Mouse (Mus musculus) CD4-positive naive resting alpha-beta T cell, adult 57 days (primary cell): ENCODE measurements around the gene Tcf20. TPM values are rescaled to one million over a fixed set of nuclear protein-coding genes. Genes with fewer than 3 reads are reported as not detected.

Source experiments
- total RNA-seq: library from RNA; stranded (reverse); gene quantifications from one replicate; pipeline ENCODE4 v1.2.4, GENCODE M21; 2023

Gene Tcf20
- total RNA-seq, result 229 TPM

DNA sequence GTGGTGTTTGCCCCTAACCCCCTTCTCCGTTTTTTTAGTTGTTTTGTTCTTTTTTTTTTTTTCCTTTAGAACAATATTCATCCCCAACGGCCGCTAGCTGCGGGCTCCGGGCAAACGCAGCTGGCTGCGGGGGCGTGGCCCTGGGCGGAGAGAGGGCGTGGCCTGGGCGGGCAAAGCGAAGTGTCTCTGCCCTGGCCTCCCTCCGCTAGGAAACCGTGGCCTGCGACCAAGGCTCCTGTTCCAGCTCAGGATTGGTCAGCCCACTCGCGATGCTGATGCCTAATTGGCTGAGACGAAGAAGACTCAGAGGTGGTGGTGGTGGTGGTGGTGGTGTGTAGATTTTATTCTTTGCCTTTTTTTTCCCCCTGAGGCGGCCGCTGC, at the start of gene Tcf20:
Gene Tcf20 (minus strand): TSS at position 141 of the 381 bp plus-strand sequence.

DNA sequence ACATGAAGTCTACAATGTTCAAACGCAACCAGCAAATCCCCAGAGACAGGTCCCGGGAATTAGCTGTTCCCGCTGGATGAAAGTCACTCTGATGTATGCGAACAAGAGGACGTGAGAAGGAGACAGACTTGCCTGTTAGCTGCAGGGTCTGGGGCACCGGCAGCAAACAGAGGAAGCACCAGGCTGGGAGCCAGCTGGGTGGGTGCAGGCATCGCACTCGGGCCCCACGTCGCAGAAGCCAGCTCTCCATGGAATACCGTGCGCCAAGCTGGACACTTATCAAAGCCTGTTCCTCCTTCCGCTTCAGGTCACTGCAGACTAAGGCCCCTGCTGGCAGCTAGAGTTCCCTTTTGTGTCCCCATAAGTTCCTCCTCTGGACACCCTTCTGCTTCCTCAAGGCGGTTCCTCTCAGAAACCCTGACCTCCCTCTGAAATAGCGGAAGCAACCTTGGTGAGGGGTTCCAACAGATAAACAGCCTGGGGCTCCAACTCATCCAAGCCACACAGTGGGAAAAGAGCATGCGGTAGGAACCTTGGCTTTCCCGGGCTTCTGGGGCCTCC, 45.4 kb upstream of the Tcf20 start, which contains the start of gene Nfam1:
Gene Nfam1 (minus strand): TSS at position 326 of the 561 bp plus-strand sequence.

DNA sequence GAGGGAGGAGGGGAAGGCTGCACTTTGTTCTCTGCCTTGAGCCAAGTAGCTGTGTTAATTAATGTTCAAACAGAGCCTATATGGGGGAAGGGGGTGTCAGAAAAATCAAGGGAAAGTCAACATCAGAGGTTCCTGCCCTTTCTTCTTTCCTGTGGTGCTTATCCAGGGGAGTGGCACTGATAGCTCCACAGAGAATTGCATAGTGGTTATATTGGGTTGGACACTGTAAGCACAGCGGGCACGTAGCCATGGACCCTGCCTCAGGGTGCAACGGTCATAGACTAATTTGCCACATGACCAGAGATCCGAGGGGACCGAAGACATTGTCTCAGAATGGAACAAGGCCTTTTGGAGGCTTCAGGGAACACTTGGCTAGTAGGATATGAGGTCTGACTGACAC, 193.4 kb downstream of the Tcf20 start, which contains the start of gene Cyp2d26:
Gene Cyp2d26 (minus strand): TSS at position 18 of the 400 bp plus-strand sequence.

DNA sequence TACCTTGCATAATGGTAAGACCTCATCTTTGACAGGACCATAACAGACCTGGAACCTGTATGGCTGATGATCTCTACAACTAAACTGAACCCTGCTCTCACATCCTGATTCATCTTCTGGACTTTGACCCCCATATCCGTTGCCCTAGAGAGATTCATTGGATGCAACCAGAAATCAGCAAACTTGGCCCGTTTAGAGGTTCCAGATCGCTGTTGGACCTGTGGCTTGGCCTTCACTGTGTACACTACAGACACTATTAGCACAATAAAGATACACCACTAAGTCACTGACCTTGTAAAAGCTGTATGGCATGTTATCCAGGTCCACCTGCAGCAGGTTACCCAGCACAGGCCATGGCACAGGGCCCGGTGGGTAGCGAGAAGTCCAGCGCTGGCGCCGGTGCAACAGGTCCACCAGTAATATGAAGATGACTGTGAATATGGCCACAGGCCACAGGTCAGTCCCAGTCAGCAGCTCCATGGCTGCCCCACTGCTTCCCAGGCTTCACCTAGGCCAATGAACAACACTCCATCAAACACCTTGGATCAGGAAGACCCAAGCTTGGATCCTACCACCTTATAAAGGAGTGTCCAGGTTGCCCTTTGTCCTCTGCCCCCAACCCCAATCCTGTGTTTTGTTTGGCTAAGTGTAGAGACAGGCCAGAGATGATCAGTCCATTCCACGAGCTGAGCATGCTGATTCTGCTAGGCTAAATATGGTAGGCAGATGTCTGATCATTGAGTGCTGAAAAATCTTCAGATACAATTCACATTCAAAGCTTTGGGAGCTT, 223.8 kb downstream of the Tcf20 start, which contains the start of gene Cyp2d40:
Gene Cyp2d40 (minus strand): TSS at position 553 of the 790 bp plus-strand sequence.

Other genes with a start within 250 kb of the Tcf20 start
- not detected for gene Cyp2d40, start 223.7 kb downstream of the Tcf20 start, total RNA-seq
- gene Cyp2d26, start 193.6 kb downstream of the Tcf20 start, total RNA-seq, result 2.3 TPM
- gene Nfam1, start 45.4 kb upstream of the Tcf20 start, total RNA-seq, result 7.4 TPM
- 15.9 TPM for gene Serhl, start 101.6 kb upstream of the Tcf20 start, total RNA-seq
- 105 TPM for gene Rrp7a, start 134.9 kb upstream of the Tcf20 start, total RNA-seq
- 199 TPM for gene Poldip3, start 161.5 kb upstream of the Tcf20 start, total RNA-seq
- 45.5 TPM for gene Cyb5r3, start 184.7 kb upstream of the Tcf20 start, total RNA-seq